Mouse (Mus musculus): ENCODE measurements at regions not wholly inside any gene's neighbourhood (a gene's known extent, or its start where the extent isn't known, plus 50 kb on each side); places are given as distances from the start of the nearest gene placed in this dataset.

- no peak for DNase-seq (ENCODE audit: low read depth, low spot score)
These were observed 124.5 kb upstream of the Sox2 start for GRCm38 (mm10) chr3:34525730-34526129.

GRCm38 (mm10) chr3:34522054-34522684 is 128.0 kb upstream of the Sox2 start:
- DNase-seq (ENCODE audit: low read depth, low spot score) = no peak

GRCm38 (mm10) chr3:34521357-34522053 is 128.7 kb upstream of the Sox2 start:
- no peak for DNase-seq (ENCODE audit: low read depth, low spot score)

GRCm38 (mm10) chr3:34512503-34513145 is 137.6 kb upstream of the Sox2 start:
- DNase-seq (ENCODE audit: low read depth, low spot score) = no peak

GRCm38 (mm10) chr3:34510723-34511122 is 139.5 kb upstream of the Sox2 start:
- no peak for DNase-seq (ENCODE audit: low read depth, low spot score)

- no peak for DNase-seq (ENCODE audit: low read depth, low spot score)
These were observed 141.0 kb upstream of the Sox2 start for GRCm38 (mm10) chr3:34509160-34509559.

GRCm38 (mm10) chr3:34504573-34504894 is 145.7 kb upstream of the Sox2 start:
- no peak for DNase-seq (ENCODE audit: low read depth, low spot score)

GRCm38 (mm10) chr3:34503874-34504572 is 146.2 kb upstream of the Sox2 start:
- peak; percentile 43 for DNase-seq (ENCODE audit: low read depth, low spot score)

- no peak for DNase-seq (ENCODE audit: low read depth, low spot score)
These were observed 153.4 kb upstream of the Sox2 start for GRCm38 (mm10) chr3:34496839-34497238.

GRCm38 (mm10) chr3:34495615-34496014 is 154.6 kb upstream of the Sox2 start:
- no peak for DNase-seq (ENCODE audit: low read depth, low spot score)

GRCm38 (mm10) chr3:34493921-34494320 is 156.3 kb upstream of the Sox2 start:
- no peak for DNase-seq (ENCODE audit: low read depth, low spot score)

- DNase-seq (ENCODE audit: low read depth, low spot score) = no peak
These were observed 161.2 kb upstream of the Sox2 start for GRCm38 (mm10) chr3:34489008-34489407.

GRCm38 (mm10) chr3:34486441-34487050 is 163.7 kb upstream of the Sox2 start:
- no peak for DNase-seq (ENCODE audit: low read depth, low spot score)

GRCm38 (mm10) chr3:34485345-34486223 is 164.6 kb upstream of the Sox2 start:
- DNase-seq (ENCODE audit: low read depth, low spot score) = no peak

- DNase-seq (ENCODE audit: low read depth, low spot score) = no peak
These were observed 166.3 kb upstream of the Sox2 start for GRCm38 (mm10) chr3:34483934-34484333.

- no peak for DNase-seq (ENCODE audit: low read depth, low spot score)
These were observed 168.1 kb upstream of the Sox2 start for GRCm38 (mm10) chr3:34481821-34482713.

GRCm38 (mm10) chr3:34481314-34481713 is 168.9 kb upstream of the Sox2 start:
- no peak for DNase-seq (ENCODE audit: low read depth, low spot score)

GRCm38 (mm10) chr3:34474126-34474525 is 176.1 kb upstream of the Sox2 start:
- DNase-seq (ENCODE audit: low read depth, low spot score) = no peak

GRCm38 (mm10) chr3:34470721-34471120 is 179.5 kb upstream of the Sox2 start:
- DNase-seq (ENCODE audit: low read depth, low spot score) = no peak

GRCm38 (mm10) chr3:34469946-34470345 is 180.3 kb upstream of the Sox2 start:
- DNase-seq (ENCODE audit: low read depth, low spot score) = no peak

Data from brain, embryonic 18.5 days (tissue).